Mouse (Mus musculus) urinary bladder, postnatal 0 days (tissue): ENCODE results near the gene Dars. TPM values are rescaled to one million over a fixed set of nuclear protein-coding genes. Genes with fewer than 3 reads are reported as not detected.

Experiments used
- polyA plus RNA-seq: library from polyadenylated mRNA; unstranded; fragments of >200 nt; fragmentation: Nextera tagmentation; extraction: Ambion mirVana; gene quantifications from 2 replicates; pipeline ENCODE4 v1.2.1, GENCODE M21; 2015

The Dars gene
- polyA plus RNA-seq: 84.6 and 103 TPM in 2 replicates

DNA sequence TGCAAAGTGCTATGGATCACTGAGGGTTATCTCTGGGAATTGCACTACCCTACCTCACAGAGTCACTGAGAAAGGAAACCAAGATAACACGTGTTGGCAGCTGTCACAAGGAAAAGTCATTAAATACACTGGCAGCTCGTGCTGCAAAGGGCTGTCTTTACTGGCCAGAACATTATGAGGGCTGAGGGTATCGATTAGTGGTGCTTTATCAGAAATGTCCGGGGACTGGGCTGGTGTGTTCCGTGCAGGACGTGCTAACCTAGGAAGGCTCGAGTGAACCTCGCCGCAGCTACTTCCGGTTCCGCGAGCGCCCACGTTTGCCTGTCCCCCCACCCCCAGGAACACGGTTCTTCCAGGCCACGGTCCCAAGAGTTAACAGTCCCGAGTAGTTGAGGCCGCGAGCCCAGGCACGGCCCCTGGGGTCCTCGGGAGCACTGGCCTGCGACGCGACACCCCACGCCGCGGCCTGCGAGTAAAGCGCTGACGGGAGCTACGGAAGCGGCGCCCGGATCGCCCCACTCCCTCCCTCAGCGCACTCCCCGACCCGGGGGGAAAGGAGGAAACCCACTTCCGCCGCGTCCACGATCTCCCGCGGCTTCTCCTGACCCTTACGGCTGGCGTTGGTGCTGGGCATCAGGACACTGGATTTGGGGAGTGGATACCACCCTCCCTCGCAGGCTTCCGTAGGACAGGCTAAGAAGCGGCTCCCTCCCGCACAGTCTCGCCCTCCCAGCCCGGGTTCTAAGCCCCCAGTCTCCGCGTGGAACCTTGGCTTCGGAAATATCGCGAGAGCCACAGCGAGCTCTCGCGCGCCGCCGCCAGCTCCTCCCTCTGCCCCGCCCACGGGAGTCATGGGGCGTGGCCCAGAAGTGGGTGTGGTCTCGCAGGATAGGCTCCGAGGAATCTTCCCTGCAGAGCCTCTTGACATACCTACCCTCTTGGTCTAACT lies at the start of gene Dars:
Gene Dars (minus strand): TSS at position 785 of the 949 bp plus-strand sequence.

DNA sequence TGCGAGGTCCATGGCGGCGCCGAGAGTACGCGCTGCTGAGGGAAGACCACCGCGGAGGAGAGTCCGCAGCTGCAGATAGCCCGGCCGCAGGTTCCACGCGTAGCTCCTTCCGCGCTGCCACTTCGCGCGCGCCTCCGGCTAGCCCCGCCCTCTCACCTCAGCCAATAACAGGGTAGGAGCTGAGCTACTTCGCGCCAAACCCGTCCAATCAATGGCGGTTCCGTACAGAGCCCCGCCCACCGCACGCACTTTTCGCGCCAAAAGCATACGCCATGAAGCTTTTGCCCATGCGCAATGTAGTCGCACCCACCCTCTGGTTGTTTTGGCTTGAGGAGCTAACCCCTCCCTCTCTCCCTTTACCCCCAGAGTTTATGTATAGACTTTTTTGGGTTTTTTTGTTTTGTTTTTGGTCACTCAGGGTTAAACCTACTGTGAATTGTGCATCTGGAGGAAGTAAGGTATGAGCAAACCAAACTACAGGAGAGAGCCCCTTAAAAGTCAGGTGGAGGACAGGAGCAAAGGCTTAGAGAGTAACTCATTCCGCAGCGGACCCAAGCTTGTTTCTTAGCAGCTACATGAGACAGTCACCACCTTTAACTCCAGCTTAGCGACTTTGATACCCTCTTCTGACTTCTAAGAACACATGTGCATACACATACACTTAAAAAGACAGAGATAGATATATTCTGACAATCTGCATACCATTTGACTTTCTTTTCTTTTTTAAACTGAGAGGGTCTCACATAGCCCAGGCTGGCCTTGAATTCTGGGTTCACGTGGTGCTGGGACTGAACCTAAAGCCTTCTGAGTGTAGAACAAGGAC lies 57.4 kb downstream of the Dars start, which contains the start of gene Mcm6:
Gene Mcm6 (minus strand): TSS at position 111 of the 823 bp plus-strand sequence.

DNA sequence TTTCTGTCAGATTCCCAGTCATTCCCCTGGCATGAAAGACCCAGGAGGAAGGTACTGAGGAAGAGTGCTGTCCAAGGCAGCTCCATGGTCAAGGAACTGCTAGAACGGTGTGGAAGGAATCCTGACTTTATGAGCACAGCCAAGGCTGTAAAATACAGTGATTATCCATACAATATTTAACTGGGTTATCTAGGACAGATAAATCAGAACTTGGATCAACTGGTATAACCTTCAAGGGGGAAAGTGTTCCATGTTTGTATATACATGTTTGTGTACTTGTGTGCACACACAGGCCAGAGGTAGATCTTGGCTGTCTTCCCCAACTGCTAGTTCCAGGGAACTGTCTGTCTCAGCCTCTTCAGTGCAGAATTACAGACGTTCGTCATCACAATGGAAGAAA lies 89.0 kb downstream of the Dars start, which contains the start of gene Lct:
Gene Lct (minus strand): TSS at position 101 of the 400 bp plus-strand sequence.

Other genes starting within 250 kb of the Dars start
- gene Ubxn4, start 173.4 kb downstream of the Dars start, polyA plus RNA-seq: 45.4 and 57.6 TPM in 2 replicates
- 22.6 and 24.0 TPM in 2 replicates for gene Lct, start 89.0 kb downstream of the Dars start, polyA plus RNA-seq
- 55.5 and 69.8 TPM in 2 replicates for gene Mcm6, start 57.7 kb downstream of the Dars start, polyA plus RNA-seq
- 0.98 and 1.3 TPM in 2 replicates for gene Cxcr4, start 174.9 kb upstream of the Dars start, polyA plus RNA-seq